Comparison of ENCODE assay signal across 15 mouse cellular contexts in genomic region chr2:166822119-166822826, GRCm38 (mm10). TPM values are rescaled to one million over a fixed set of nuclear protein-coding genes. Genes with fewer than 3 reads are reported as not detected.
DNase-seq lines count a peak whose midpoint lies in the region; ATAC-seq and TF ChIP-seq lines count a peak whose summit lies in the region.
"Had no signal": no experiment of that assay in that cellular context is flagged by ENCODE, and none has a peak within 500 bp of the region (broad histone marks: within the 10 kb centered on the region; RNA-seq: fewer than 3 reads in every experiment).

No protein-coding gene starts in this region.

- H3K4me2 ChIP-seq in heart, embryonic 13.5 days: no peak overlapping the region
- H3K4me2 ChIP-seq in lung, postnatal 0 days (replicated peaks; ENCODE audit: low read depth, low read length): no peak overlapping the region
- peak overlapping the region; percentile 30; the same call in 1 of the 2 replicates for H3K4me2 ChIP-seq in intestine, postnatal 0 days (replicated peaks; ENCODE audit: low read depth)

- H3K27me3 ChIP-seq in heart, embryonic 13.5 days (replicated peaks): no peaks in the 10 kb centered on the region
- H3K27me3 ChIP-seq in lung, postnatal 0 days (replicated peaks; ENCODE audit: insufficient read depth, low read length): no peaks in the 10 kb centered on the region
- H3K27me3 ChIP-seq in intestine, postnatal 0 days (replicated peaks; ENCODE audit: control insufficient read depth, insufficient read depth, low read length): no peaks in the 10 kb centered on the region

- WGBS in heart, embryonic 13.5 days: 40% methylated on average over 10 of the region's 10 CpGs
- WGBS in lung, postnatal 0 days: 47% methylated on average over 10 of the region's 10 CpGs
- WGBS in lung, adult 2 months: 55% methylated on average over 10 of the region's 10 CpGs
- WGBS in intestine, postnatal 0 days: 33% methylated on average over 10 of the region's 10 CpGs

- no peak for TF ChIP-seq CTCF in lung, postnatal 0 days (IDR thresholded peaks at IDR 0.05)
- no peak for TF ChIP-seq CTCF in lung, adult 2 months (IDR thresholded peaks at IDR 0.05; ENCODE audit: insufficient read depth, low read length)
- TF ChIP-seq CTCF in intestine, postnatal 0 days (IDR thresholded peaks at IDR 0.05; ENCODE audit: low read depth): no peak

- no peak for TF ChIP-seq POLR2A in lung, adult 2 months (IDR thresholded peaks at IDR 0.05; ENCODE audit: borderline replicate concordance, extremely low read depth, low read depth, low read length)

- H3K36me3 ChIP-seq in heart, embryonic 13.5 days: peaks cover 12% of the 10 kb centered on the region
- 0 out of 2 replicates have a peak, but pooled peaks cover 5% of the 10 kb centered on the region for H3K36me3 ChIP-seq in lung, postnatal 0 days (ENCODE audit: insufficient read depth, low read length)
- peaks cover 4% of the 10 kb centered on the region; the same call in 1 of the 2 replicates for H3K36me3 ChIP-seq in intestine, postnatal 0 days (ENCODE audit: control insufficient read depth, insufficient read depth)

- intact Hi-C loops in heart, postnatal 10 days (cut with DNase I): no loop called here

- H3K4me3 ChIP-seq in heart, embryonic 13.5 days: no peak overlapping the region
- no peak overlapping the region for H3K4me3 ChIP-seq in lung, postnatal 0 days (ENCODE audit: low read depth, low read length)
- H3K4me3 ChIP-seq in lung, adult 2 months (replicated peaks; ENCODE audit: extremely low read depth, low read depth, low read length): no peak overlapping the region
- H3K4me3 ChIP-seq in intestine, postnatal 0 days (ENCODE audit: low read depth, low read length): no peak overlapping the region
- H3K4me3 ChIP-seq: embryonic facial prominence, embryonic 10.5 days; midbrain, embryonic 10.5 days had no signal

- DNase-seq in heart, postnatal 10 days: no peak
- peak; percentile 62 for DNase-seq in lung, postnatal 0 days (ENCODE audit: low spot score)
- no peak for DNase-seq in lung, adult 2 months
- peak; percentile 29 for DNase-seq in yolk sac, embryonic 10.5 days (ENCODE audit: low spot score)
- no peak for DNase-seq in thymus, postnatal 0 days (ENCODE audit: low spot score)
- no peak for DNase-seq in kidney, adult 9 months
- DNase-seq: adrenal gland, adult 8-10 months; B cell, adult 2 months; gastrocnemius, postnatal 25 days; kidney, adult 2 months; thymus, postnatal 25 days had no signal

- ATAC-seq in heart, embryonic 13.5 days (ENCODE audit: extremely low read depth, insufficient number of reproducible peaks, low FRiP score, low TSS enrichment): no peak
- ATAC-seq in lung, postnatal 0 days: peak; percentile 60
- peak; percentile 89 for ATAC-seq in intestine, postnatal 0 days

- 0 out of 2 replicates have a peak overlapping the region, but pooled peaks have one; percentile 1 for H3K9ac ChIP-seq in heart, embryonic 13.5 days
- H3K9ac ChIP-seq in lung, postnatal 0 days (replicated peaks; ENCODE audit: low read depth): no peak overlapping the region
- H3K9ac ChIP-seq in intestine, postnatal 0 days (ENCODE audit: low read depth, low read length): no peak overlapping the region

- TF ChIP-seq EP300 in lung, postnatal 0 days (IDR thresholded peaks at IDR 0.05): no peak

- H3K9me3 ChIP-seq in heart, embryonic 13.5 days: no peaks in the 10 kb centered on the region
- no peaks in the 10 kb centered on the region for H3K9me3 ChIP-seq in lung, postnatal 0 days (ENCODE audit: low read length)
- H3K9me3 ChIP-seq in intestine, postnatal 0 days (ENCODE audit: control insufficient read depth): no peaks in the 10 kb centered on the region
- H3K9me3 ChIP-seq: embryonic facial prominence, embryonic 10.5 days; midbrain, embryonic 10.5 days had no signal

- peaks cover 49% of the 10 kb centered on the region for H3K4me1 ChIP-seq in heart, embryonic 13.5 days
- H3K4me1 ChIP-seq in lung, postnatal 0 days (ENCODE audit: insufficient read depth, low read depth, low read length): 0 out of 2 replicates have a peak, but pooled peaks cover 4% of the 10 kb centered on the region
- peaks cover 15% of the 10 kb centered on the region for H3K4me1 ChIP-seq in lung, adult 2 months (ENCODE audit: control insufficient read depth, insufficient read depth, low read length)
- H3K4me1 ChIP-seq in intestine, postnatal 0 days (replicated peaks; ENCODE audit: control insufficient read depth, insufficient read depth, low read length): peaks cover 11% of the 10 kb centered on the region; the same call in 1 of the 2 replicates

- H3K27ac ChIP-seq in heart, embryonic 13.5 days (replicated peaks): no peak overlapping the region
- H3K27ac ChIP-seq in lung, postnatal 0 days (ENCODE audit: low read length): peak overlapping the region; percentile 0; the same call in 1 of the 2 replicates
- peak overlapping the region; percentile 79 for H3K27ac ChIP-seq in intestine, postnatal 0 days (ENCODE audit: low read depth, low read length)
- H3K27ac ChIP-seq: embryonic facial prominence, embryonic 10.5 days; midbrain, embryonic 10.5 days had no signal

RNA-seq across cellular contexts. Expression of gene Arfgef2, which starts 16.9 kb away (rescaled TPM):
- polyA plus RNA-seq in heart, embryonic 13.5 days (2015; fragmentation: Nextera tagmentation; extraction: Ambion mirVana): 4.7 and 5.2 TPM in 2 replicates
- total RNA-seq in heart, postnatal 10 days (2021): 10 to 100 TPM; 40.1 to 43.4 TPM
- polyA plus RNA-seq in lung, postnatal 0 days (2015; fragmentation: Nextera tagmentation; extraction: Ambion mirVana): 5.7 and 6.2 TPM in 2 replicates
- 16.5 and 20.1 TPM in 2 replicates for polyA plus RNA-seq in lung, adult 2 months (2012; rRNA removed)
- 6.1 and 6.5 TPM in 2 replicates for polyA plus RNA-seq in intestine, postnatal 0 days (2015; fragmentation: Nextera tagmentation; extraction: Ambion mirVana)
- polyA plus RNA-seq in thymus, postnatal 0 days (2015; fragmentation: Nextera tagmentation; extraction: Ambion mirVana): 5.6 and 6.2 TPM in 2 replicates

RNA-seq across cellular contexts. Expression of gene Trp53rkb, which starts 29.9 kb away (rescaled TPM):
- polyA plus RNA-seq in heart, embryonic 13.5 days (2015; fragmentation: Nextera tagmentation; extraction: Ambion mirVana): 5.5 and 6.3 TPM in 2 replicates
- total RNA-seq in heart, postnatal 10 days (2021): 1 to 10 TPM; 3.0 to 3.2 TPM
- polyA plus RNA-seq in lung, postnatal 0 days (2015; fragmentation: Nextera tagmentation; extraction: Ambion mirVana): 4.2 and 4.8 TPM in 2 replicates
- 3.5 TPM in 2 replicates for polyA plus RNA-seq in lung, adult 2 months (2012; rRNA removed)
- polyA plus RNA-seq in intestine, postnatal 0 days (2015; fragmentation: Nextera tagmentation; extraction: Ambion mirVana): 3.7 and 5.1 TPM in 2 replicates
- polyA plus RNA-seq in thymus, postnatal 0 days (2015; fragmentation: Nextera tagmentation; extraction: Ambion mirVana): 9.3 and 9.4 TPM in 2 replicates

Comparison
In these comparisons a context has a peak if more than half of its experiments do, and no peak if none do; other contexts are left out.
1. DNase-seq: peak in lung, postnatal 0 days (single experiment) and yolk sac, embryonic 10.5 days (single experiment); none in heart, postnatal 10 days (0 of 2), lung, adult 2 months (single experiment), thymus, postnatal 0 days (single experiment) and kidney, adult 9 months (single experiment).